Mouse (Mus musculus) heart, postnatal 0 days (tissue): ENCODE results near the gene Rassf8. TPM values are rescaled to one million over a fixed set of nuclear protein-coding genes. Genes with fewer than 3 reads are reported as not detected.
A peak's percentile ranks its signal among the peaks of the same experiment; 100 is the strongest.

Source experiments
- ATAC-seq: fragments of 200-750 bp; cut with Nextera tagmentation; 2 replicates; pipeline ENCODE4 v1.8.0; 2017; ENCODE audit warnings: low read depth, moderate number of reproducible peaks, moderate library complexity; ENCODE audit not compliant: insufficient read depth
- DNase-seq: peaks from one replicate; pipeline ENCODE4 v3.0.0-alpha.2; 2016; ENCODE audit warnings: low spot score
- H3K27ac ChIP-seq: fragments of 300-500 bp; sonication (generic); 2 replicates; pipeline ENCODE4 v1.5.1; 2014; ENCODE audit warnings: low read depth, mild to moderate bottlenecking
- H3K27me3 ChIP-seq: fragments of 300-500 bp; sonication (generic); 2 replicates; pipeline ENCODE4 v1.6.1; 2014; ENCODE audit warnings: low read length, mixed read lengths; ENCODE audit not compliant: control insufficient read depth, insufficient read depth
- H3K36me3 ChIP-seq: fragments of 300-500 bp; sonication (generic); replicated peaks from 2 replicates; pipeline ENCODE4 v1.6.1; 2014; ENCODE audit warnings: low read length, mixed read lengths; ENCODE audit not compliant: control insufficient read depth, insufficient read depth
- H3K4me1 ChIP-seq: fragments of 300-500 bp; sonication (generic); 2 replicates; pipeline ENCODE4 v1.6.1; 2014; ENCODE audit warnings: antibody characterized with exemption; ENCODE audit not compliant: control insufficient read depth, insufficient read depth
- H3K4me2 ChIP-seq: fragments of 300-500 bp; sonication (generic); 2 replicates; pipeline ENCODE4 v1.6.1; 2014; ENCODE audit warnings: low read depth, mild to moderate bottlenecking, low read length, moderate library complexity
- H3K4me3 ChIP-seq: fragments of 300-500 bp; sonication (generic); 2 replicates; pipeline ENCODE4 v1.5.1; 2014; ENCODE audit warnings: low read depth, low read length
- H3K9ac ChIP-seq: fragments of 300-500 bp; sonication (generic); replicated peaks from 2 replicates; pipeline ENCODE4 v1.6.1; 2014; ENCODE audit warnings: low read depth, low read length, mixed read lengths
- H3K9me3 ChIP-seq: fragments of 300-500 bp; sonication (generic); replicated peaks from 2 replicates; pipeline ENCODE4 v1.6.1; 2016; ENCODE audit warnings: low read length; ENCODE audit not compliant: control insufficient read depth
- CTCF ChIP-seq: IDR thresholded peaks from 2 replicates; pipeline ENCODE4 v1.5.1; 2016; ENCODE audit warnings: antibody characterized with exemption, control low read depth, low read depth
- EP300 ChIP-seq: IDR thresholded peaks from 2 replicates; pipeline ENCODE4 v1.6.1; 2016; ENCODE audit warnings: antibody characterized with exemption, low read depth
- WGBS: fragments of 180-500 bp; shearing (Covaris S2); extraction: QIAGEN DNeasy Blood & Tissue Kit; methylation state at CpG from one replicate; pipeline ENCODE4 v1.1.7; 2014; 5-methylcytosine and 5-hydroxymethylcytosine counted together
- polyA plus RNA-seq: library from polyadenylated mRNA; unstranded; fragments of >200 nt; fragmentation: Nextera tagmentation; extraction: Ambion mirVana; gene quantifications from 2 replicates; pipeline ENCODE4 v1.2.1, GENCODE M21; 2015
- total RNA-seq: library from RNA; depleted of rRNA; stranded (reverse); fragments of >200 nt; gene quantifications from 2 replicates; pipeline ENCODE4 v1.2.3, GENCODE M21; 2014; ENCODE audit warnings: low replicate concordance; rRNA removed

The Rassf8 gene
- total RNA-seq (40.8 and 72.6 TPM in 2 replicates), polyA plus RNA-seq (9.5 and 11.1 TPM in 2 replicates)

DNA sequence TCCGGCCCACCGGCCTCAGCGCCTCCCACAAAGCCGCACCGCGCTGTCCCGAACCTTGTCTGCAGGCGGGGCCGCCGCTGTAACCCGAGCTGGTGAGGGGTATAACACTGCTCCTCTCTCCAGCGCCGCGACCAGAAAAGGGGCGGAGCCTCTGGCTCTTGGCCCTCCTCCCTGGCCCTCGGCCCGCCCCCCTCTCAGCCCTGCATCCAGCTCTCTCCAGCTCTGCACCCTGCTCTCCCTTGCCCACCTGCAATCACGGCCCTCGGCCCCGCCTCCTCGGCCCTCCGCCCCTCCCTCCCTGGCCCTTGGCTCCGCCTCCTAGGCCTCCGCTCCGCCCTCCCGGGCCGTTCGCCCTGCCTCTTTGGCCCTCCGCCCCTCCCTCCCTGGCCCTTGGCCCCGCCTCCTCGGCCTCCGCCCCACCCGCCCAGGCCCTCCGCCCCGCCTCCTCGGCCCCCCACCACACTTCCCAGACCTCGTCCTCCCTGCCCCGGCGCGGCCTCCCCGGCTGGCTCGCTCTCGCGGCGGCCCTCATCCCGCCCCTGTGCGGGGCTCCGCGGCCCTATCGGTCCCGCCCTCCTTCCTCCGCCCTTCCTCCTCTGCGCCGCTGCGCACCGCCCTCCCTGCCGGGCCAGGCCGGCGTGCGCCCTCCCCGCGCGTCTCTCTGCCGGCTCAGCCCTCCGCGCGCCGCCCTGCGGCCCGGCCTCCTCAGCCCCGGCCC lies at the start of gene Rassf8:
Gene Rassf8, plus strand, starts transcription at position 617 of the 718 bp plus-strand sequence.
- 1% methylated on average over 57 of the region's 71 CpGs for WGBS
- H3K27me3 ChIP-seq: no peaks in the 10 kb centered on the region
- ATAC-seq (peak; percentile 92), DNase-seq (peak; percentile 92)
- H3K9ac ChIP-seq: peak within 1 kb of the TSS; percentile 94
- H3K9me3 ChIP-seq: 0 out of 2 replicates have a peak, but pooled peaks cover under 1% of the 10 kb centered on the region
- peak within 1 kb of the TSS; percentile 93 for H3K4me3 ChIP-seq
- H3K4me2 ChIP-seq: peak within 1 kb of the TSS; percentile 77
- peak within 1 kb of the TSS; percentile 98 for H3K27ac ChIP-seq
- peaks cover 8% of the 10 kb centered on the region for H3K36me3 ChIP-seq
- peaks cover 30% of the 10 kb centered on the region for H3K4me1 ChIP-seq
- TF ChIP-seq CTCF: no peak
- no peak for TF ChIP-seq EP300

DNA sequence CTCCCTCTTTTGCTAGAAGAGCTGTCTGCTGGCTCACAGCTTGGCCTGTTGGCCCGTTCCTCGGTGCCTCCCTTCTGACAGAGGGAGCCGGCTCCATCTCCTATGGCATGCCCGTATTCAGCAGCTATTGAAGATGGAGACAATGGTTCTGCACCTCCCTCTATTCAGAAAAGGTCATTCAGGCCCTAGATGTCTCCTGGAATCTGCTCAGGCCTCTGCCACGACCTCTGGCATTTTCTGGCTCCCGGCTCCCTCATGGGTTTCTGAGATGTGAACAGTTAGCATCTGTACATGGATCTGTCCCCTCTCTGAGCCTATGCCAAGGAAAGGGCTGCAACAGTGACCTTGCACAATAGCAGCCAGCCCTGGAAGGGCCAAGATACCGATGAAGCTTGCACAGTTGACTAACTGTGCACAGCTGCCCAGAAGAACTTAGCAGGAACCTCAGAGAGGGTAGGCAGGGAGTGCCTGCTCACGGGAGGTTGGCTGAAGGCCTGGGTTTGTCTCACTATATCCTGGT lies 45.5 kb upstream of the Rassf8 start:
- 54% methylated on average over 8 of the region's 8 CpGs for WGBS
- Histone ChIP-seq H3K27me3 (no peaks in the 10 kb centered on the region), H3K4me1 (no peaks in the 10 kb centered on the region), H3K9ac (no peak overlapping the region), H3K4me3 (no peak overlapping the region), H3K4me2 (no peak overlapping the region), H3K27ac (no peak overlapping the region), H3K36me3 (no peaks in the 10 kb centered on the region), H3K9me3 (no peaks in the 10 kb centered on the region)
- no peak for TF ChIP-seq EP300
- no peak for TF ChIP-seq CTCF
- DNase-seq (no peak), ATAC-seq (no peak)

- H3K9ac ChIP-seq: no peak overlapping the region
- no peaks in the 10 kb centered on the region for H3K4me1 ChIP-seq
- H3K4me3 ChIP-seq: no peak overlapping the region
- H3K36me3 ChIP-seq: no peaks in the 10 kb centered on the region
- no peaks in the 10 kb centered on the region for H3K27me3 ChIP-seq
- no peak overlapping the region for H3K27ac ChIP-seq
- DNase-seq (no peak), ATAC-seq (no peak)
- TF ChIP-seq CTCF: no peak
- H3K4me2 ChIP-seq: no peak overlapping the region
- 72% methylated on average over 6 of the region's 6 CpGs for WGBS
- H3K9me3 ChIP-seq: no peaks in the 10 kb centered on the region
Observed at GRCm38 (mm10) chr6:145703667-145704066, 42.9 kb upstream of the Rassf8 start.

DNA sequence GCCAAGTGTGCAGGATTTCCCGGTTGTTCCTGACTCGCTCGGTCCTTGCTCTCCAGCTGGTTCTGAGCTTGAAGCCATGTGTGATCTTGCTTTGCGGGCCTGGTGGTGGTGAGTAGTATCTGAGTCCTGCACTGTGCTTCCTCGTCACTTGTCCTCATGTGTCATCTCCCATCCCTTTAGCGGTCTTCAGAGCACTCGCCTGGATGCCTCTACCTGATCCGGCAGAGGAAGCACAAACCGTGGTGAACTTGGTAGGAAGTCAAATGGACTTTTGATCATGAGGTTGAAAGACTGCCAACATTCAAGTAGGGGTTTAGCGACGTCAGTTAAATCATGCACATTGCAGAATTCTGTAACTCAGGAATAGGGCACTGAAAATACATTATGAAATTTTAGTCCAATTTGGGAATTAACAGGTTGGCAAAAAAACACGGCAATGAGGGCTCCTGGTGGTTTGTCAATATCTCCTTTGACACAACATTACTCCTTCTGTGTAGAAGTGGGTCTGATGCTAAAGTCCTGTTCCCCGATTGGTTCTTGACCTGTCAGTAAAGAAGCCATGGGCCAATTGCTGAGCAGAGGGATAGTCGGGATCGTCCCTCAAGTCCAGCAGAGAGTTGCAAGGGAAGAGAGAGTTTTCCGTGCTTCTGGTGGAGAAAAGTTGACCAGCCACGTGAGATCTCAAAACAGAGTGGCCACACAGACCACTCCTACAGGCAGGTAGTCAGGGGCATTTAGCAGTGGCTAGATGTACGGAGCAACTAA lies 36.4 kb upstream of the Rassf8 start:
- Histone ChIP-seq H3K27ac (no peak overlapping the region), H3K9ac (no peak overlapping the region), H3K27me3 (no peaks in the 10 kb centered on the region), H3K4me1 (no peaks in the 10 kb centered on the region), H3K4me2 (no peak overlapping the region), H3K36me3 (no peaks in the 10 kb centered on the region), H3K9me3 (no peaks in the 10 kb centered on the region), H3K4me3 (no peak overlapping the region)
- no peak for ATAC-seq
- 80% methylated on average over 18 of the region's 18 CpGs for WGBS
- DNase-seq: no peak
- no peak for TF ChIP-seq CTCF
- no peak for TF ChIP-seq EP300

GRCm38 (mm10) chr6:145710797-145711196 lies 35.8 kb upstream of the Rassf8 start:
- Histone ChIP-seq H3K9me3 (no peaks in the 10 kb centered on the region), H3K4me2 (no peak overlapping the region), H3K4me1 (no peaks in the 10 kb centered on the region), H3K9ac (no peak overlapping the region), H3K36me3 (no peaks in the 10 kb centered on the region), H3K27me3 (no peaks in the 10 kb centered on the region), H3K4me3 (no peak overlapping the region), H3K27ac (no peak overlapping the region)
- WGBS: 81% methylated on average over 3 of the region's 3 CpGs
- TF ChIP-seq EP300 (no peak), CTCF (no peak)
- ATAC-seq: no peak
- no peak for DNase-seq
